Mouse (Mus musculus) MEL (cell line): ENCODE measurements around the gene Gm8764.
"Not testable (repeated sequence)": the region's sequence is repeated elsewhere in the genome, so short reads cannot be mapped to it uniquely, and the experiment has no call there.

Experiments
- CTCF ChIP-seq, 3 experiments: IDR thresholded peaks in 2 of 3; conservative IDR thresholded peaks in 1 of 3; 2 replicates each; pipeline ENCODE4 v1.5.1; 2011 to 2012; ENCODE audit warnings: low read length in 3 of 3, low read depth in 2 of 3, mild to moderate bottlenecking in 2 of 3, improper control_type of control experiment in 1 of 3, inconsistent platforms in 1 of 3, mixed read lengths in 1 of 3, moderate library complexity in 1 of 3; ENCODE audit not compliant: control insufficient read depth in 1 of 3, insufficient read depth in 1 of 3, poor library complexity in 1 of 3, severe bottlenecking in 1 of 3
- E2F4 ChIP-seq: IDR thresholded peaks from 2 replicates; pipeline ENCODE4 v1.6.1; 2011; ENCODE audit warnings: low read depth, low read length, improper control_type of control experiment, borderline replicate concordance
- GATA1 ChIP-seq: IDR thresholded peaks from 2 replicates; pipeline ENCODE4 v1.6.1; 2011; ENCODE audit warnings: low read depth, low read length, improper control_type of control experiment
- HCFC1 ChIP-seq: IDR thresholded peaks from 2 replicates; pipeline ENCODE4 v1.6.1; 2012; ENCODE audit warnings: low read depth, mild to moderate bottlenecking, inconsistent platforms, low read length, improper control_type of control experiment, moderate library complexity
- NELFE ChIP-seq: IDR thresholded peaks from 2 replicates; pipeline ENCODE4 v1.6.1; 2011; ENCODE audit warnings: low read depth, low read length, improper control_type of control experiment
- POLR2A ChIP-seq, 2 experiments: IDR thresholded peaks; 2 replicates each; pipeline ENCODE4 v1.6.1; 2011 to 2012; ENCODE audit warnings: low read length in 2 of 2, mild to moderate bottlenecking in 2 of 2, control low read depth in 1 of 2, improper control_type of control experiment in 1 of 2, low read depth in 1 of 2, moderate library complexity in 1 of 2; ENCODE audit not compliant: control insufficient read depth in 1 of 2, insufficient read depth in 1 of 2, poor library complexity in 1 of 2
- TAL1 ChIP-seq: IDR thresholded peaks from 2 replicates; pipeline ENCODE4 v1.6.1; 2012; ENCODE audit warnings: mild to moderate bottlenecking, inconsistent platforms, low read length, moderate library complexity, mixed read lengths

- not testable (repeated sequence) for TF ChIP-seq CTCF (IDR thresholded peaks at IDR 0.05 in 2 of 3, conservative IDR thresholded peaks at IDR 0.05 in 1 of 3; ENCODE audit: control insufficient read depth in 1 of 3, insufficient read depth in 1 of 3, low read depth in 2 of 3, low read length in 3 of 3, poor library complexity in 1 of 3, severe bottlenecking in 1 of 3); TAL1; NELFE; HCFC1; E2F4; GATA1; POLR2A (IDR thresholded peaks at IDR 0.05; ENCODE audit: control insufficient read depth in 1 of 2, insufficient read depth in 1 of 2, low read depth in 1 of 2, low read length in 2 of 2, poor library complexity in 1 of 2)
Measured at GRCm38 (mm10) chr10:104142687-104143086, 17.1 kb upstream of the Gm8764 start, which contains the start of gene Gm21293.
